Mouse (Mus musculus): Measurements from ENCODE around the gene Creb3l2.
"Not testable (repeated sequence)": the region's sequence is repeated elsewhere in the genome, so short reads cannot be mapped to it uniquely, and the experiment has no call there.

Gene Creb3l2

DNA sequence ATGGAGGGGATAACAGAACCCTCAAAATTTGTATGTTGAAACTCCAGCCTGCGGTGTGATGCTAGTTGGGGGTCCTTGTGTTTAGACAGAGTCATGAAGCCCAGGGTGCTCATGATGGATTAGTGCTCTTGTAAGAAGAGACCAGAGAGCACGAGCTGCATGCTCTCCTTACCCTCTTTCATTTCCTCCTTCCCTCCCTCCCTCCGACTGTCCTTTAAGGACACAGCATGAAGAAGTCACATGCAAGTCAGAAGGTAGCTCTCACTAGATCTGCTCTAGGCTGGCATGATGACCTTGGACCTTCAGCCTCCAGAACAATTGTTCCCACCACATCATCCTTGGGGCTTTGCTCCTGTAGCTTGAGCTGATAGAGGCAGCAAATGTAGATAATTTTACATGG, 30.2 kb downstream of the Creb3l2 start:
- DNase-seq (ENCODE audit: low read depth, low spot score) = no peak

DNA sequence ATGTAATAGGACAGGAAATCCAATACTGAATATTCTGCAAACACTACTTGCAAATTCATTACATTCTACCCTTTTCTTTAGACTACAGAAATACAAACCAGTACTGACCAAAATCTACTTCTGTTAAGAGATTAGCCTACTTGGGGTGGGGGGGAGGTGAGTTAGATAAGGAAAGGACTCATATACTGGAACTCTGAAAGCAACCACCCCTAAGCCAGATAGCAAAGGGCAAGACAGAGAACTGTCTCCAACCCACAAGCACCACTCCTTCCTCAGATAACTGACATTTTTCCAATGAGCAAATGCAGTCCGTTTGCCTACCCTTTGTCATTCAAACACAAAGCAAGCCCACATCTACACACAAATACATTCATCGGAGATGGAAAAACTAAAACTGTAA, 32.1 kb downstream of the Creb3l2 start:
- no peak for DNase-seq (ENCODE audit: low read depth, low spot score)

DNA sequence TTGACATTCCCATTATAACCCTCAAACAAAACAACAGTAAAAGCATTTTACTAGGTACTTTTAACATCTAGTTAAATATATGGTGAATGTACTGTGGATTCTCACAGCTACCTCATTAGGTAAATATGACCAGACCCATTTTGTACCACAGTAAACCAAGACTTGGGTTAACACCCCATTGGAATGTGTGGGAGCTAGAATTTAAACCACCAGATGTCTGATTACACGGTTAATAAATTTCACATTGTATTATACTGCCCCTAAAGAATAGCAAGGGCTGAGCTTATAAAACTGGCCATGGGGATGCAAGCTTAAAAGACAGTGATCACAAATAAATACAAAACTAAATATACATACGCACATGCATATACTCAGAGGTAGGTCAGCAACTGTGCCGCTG, 34.1 kb downstream of the Creb3l2 start:
- DNase-seq (ENCODE audit: low read depth, low spot score) = no peak

- no peak for DNase-seq (ENCODE audit: low read depth, low spot score)
Measured at GRCm38 (mm10) chr6:37406903-37407302, 35.0 kb downstream of the Creb3l2 start.

DNA sequence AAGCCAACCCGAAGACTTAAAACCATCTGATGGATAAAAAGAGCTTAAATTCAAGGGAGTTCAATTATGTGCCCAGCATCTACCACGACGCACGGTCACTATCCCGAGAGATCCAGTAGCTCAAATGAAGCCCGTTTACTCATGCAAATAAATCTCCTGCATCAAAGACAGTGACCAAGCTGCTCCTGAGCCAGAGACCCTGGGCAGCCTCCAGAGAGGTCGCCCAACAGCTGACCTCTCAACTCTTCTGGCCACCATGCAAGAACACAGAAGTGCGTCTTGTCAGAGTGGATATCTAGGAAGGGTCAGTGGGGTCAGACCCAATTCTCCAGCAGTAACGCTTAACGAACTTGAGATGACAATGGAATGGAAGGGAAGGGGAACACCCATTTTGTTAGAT, 35.9 kb downstream of the Creb3l2 start:
- no peak for DNase-seq (ENCODE audit: low read depth, low spot score)

DNA sequence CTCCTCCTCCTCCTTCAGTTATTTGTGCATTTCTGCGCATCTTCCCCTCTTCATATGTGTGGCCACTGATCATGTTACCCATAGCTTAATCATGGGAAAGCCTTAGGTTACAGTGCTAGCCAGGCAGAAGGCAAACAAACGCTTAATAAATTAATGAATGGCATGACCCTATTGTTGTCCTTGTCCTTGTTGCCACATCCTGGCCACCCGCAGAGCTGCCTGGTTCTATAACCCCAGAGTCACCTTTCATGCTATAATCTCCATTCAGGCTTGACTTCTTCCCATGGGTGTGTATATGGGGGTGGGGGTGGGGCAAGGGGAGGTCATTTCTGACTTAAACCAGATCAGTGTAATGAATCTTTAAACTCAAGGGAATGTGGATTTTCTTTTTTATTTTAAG, 37.6 kb downstream of the Creb3l2 start:
- no peak for DNase-seq (ENCODE audit: low read depth, low spot score)

- no peak for DNase-seq (ENCODE audit: low read depth, low spot score)
Measured at GRCm38 (mm10) chr6:37401928-37402327, 40.0 kb downstream of the Creb3l2 start.

DNA sequence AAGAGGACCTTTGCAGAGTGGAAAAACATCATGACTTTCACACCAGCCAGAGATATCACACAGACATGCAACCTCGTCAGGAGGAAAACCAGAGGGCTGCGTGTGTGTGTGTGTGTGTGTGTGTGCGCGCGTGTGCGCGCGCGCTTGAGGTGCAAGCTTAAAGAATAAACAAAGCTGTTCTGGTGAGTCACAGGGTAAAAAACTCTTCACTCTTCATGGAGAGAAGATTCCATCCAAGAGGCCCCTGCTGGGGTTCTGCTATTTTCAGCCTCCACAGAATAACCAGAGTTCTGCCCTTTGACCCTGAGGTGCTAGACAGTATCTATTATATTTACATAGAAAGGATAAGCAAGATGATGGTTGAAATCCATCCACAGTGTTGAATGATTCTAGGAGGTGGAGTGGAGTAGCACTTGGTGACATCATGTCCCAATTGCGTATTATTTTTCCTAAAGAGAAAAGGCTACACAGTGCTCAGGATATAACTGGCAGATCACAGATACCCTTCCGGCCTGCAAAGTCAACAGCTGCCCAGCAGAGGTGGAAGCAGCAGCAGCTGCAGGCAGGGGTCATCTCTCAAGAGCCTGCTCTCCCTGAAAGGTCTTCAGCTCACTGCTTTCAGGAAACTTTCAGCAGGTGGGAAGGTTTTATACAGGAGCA, 41.0 kb downstream of the Creb3l2 start:
- no peak for DNase-seq (ENCODE audit: low read depth, low spot score)

DNA sequence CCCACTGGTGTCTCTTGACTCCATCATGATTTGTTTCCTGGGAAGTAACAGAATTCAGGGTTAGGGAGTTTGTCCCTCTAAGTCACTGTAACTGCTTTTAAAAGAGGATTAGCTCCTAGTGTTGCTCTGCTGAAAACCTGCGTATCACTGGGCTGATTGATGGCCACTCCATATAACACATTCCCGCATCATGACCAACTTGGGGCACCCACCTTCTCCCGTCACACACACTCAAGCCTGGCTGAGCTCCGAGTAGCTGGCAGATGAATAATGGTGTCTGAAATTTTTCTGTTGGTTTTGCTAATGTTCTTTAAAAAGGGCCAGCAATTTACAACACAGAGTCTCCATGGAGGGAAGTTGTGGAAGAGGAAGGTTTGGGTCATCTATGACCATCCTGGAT, 41.8 kb downstream of the Creb3l2 start:
- no peak for DNase-seq (ENCODE audit: low read depth, low spot score)

GRCm38 (mm10) chr6:37398943-37399342, 43.0 kb downstream of the Creb3l2 start:
- DNase-seq (ENCODE audit: low read depth, low spot score) = no peak

GRCm38 (mm10) chr6:37397973-37398372, 44.0 kb downstream of the Creb3l2 start:
- no peak for DNase-seq (ENCODE audit: low read depth, low spot score)

GRCm38 (mm10) chr6:37397254-37397653, 44.7 kb downstream of the Creb3l2 start:
- DNase-seq (ENCODE audit: low read depth, low spot score) = no peak

DNA sequence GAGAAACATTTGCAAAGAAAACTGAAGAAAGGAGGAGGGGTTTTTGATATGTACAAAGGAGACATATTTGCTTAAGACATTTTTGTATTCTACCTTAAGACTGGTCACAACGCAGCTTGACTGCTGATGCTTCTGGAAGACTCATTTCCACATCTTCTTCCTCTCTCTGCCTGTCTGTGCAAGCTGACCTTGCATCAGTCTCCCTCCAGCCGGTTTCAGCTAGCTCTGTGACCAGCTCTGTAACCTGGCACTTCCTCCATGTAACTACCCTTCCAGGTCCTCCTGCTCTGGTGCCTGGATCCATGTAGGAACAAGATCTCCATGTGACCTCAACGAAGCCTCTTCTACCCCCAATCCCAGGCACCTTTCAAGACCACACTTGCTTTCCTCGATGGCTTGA, 45.8 kb downstream of the Creb3l2 start:
- DNase-seq (ENCODE audit: low read depth, low spot score) = no peak

GRCm38 (mm10) chr6:37393263-37393662, 48.7 kb downstream of the Creb3l2 start:
- DNase-seq (ENCODE audit: low read depth, low spot score) = no peak

- DNase-seq (ENCODE audit: low read depth, low spot score) = no peak
Measured at GRCm38 (mm10) chr6:37392262-37392661, 49.7 kb downstream of the Creb3l2 start.

DNA sequence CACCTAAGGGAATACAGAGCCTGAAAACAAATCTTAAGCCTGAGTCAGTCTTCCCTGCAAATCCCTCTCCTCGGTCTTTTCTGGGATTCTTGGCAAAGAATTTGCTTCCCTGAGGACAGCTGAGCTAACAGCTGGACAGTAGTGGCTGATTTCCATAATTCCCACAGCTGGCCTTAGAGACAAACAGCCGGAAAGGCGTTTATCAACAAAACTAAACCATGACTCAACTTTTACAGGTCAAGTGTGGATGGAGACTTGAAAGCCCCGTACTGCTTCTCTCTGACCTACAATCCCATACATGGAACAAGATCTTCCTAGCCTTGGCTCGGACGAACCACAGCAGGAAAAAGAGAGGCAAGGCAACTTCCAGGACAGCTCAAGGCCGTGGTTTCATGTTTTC, 50.6 kb downstream of the Creb3l2 start:
- DNase-seq (ENCODE audit: low read depth, low spot score) = no peak

- DNase-seq (ENCODE audit: low read depth, low spot score) = no peak
Measured at GRCm38 (mm10) chr6:37388960-37389359, 53.0 kb downstream of the Creb3l2 start.

DNA sequence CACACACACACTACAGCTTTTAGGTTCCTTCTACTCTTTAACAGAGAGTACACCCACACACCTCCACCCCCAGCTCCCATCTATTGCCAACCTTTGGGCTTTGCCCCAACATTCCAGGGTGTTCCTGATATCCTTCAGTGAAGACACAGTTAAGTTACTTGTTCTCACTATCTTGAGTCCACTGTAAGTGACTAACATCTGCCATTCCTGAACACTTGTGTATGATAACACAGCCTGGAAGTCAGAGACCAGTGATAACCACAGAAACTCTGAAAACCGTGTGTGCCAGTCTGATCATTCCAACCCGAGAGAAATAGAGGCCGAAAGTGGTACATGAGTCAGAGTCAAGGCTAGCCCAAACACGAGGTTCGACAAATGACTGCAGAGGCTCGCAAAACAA, 53.4 kb downstream of the Creb3l2 start:
- DNase-seq (ENCODE audit: low read depth, low spot score) = no peak

- DNase-seq (ENCODE audit: low read depth, low spot score) = no peak
Measured at GRCm38 (mm10) chr6:37387281-37387680, 54.7 kb downstream of the Creb3l2 start.

- DNase-seq (ENCODE audit: low read depth, low spot score) = no peak
Measured at GRCm38 (mm10) chr6:37385602-37386285, 56.2 kb downstream of the Creb3l2 start.

GRCm38 (mm10) chr6:37382761-37383160, 59.2 kb downstream of the Creb3l2 start:
- no peak for DNase-seq (ENCODE audit: low read depth, low spot score)

DNA sequence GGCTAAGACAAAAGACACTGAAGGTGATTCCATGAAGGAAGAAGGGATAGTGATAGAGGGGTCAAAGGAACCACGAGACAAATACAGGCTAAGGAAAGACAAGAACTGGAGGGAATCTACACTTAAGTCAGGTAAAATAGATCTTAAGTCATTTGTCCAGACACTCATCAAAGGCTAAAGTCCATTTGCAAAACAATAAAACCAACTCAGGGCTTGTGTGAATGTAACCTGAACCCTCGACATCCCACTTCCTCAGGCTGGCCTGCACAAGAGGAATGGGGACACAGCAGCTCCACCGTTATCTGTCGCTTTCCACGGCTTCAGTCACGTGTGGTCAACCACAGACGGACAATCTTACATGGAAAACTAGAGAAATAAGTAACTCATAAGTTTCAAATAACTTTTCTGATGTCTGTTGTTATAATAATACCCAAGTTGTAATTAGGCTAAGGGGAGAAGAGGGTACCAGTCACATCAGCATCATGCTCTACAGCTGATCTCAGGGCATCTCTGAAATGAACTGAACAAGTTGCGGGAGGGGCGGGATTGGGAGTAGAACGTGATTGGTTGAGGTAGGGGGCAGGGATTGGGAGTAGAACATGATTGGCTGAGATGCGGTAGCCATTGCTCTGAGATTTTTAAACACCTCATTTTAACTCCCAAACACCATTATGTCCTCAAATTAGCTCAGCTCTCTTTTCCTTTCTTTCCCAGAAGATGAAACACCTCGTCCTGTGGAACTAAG, 63.9 kb downstream of the Creb3l2 start:
- no peak for DNase-seq (ENCODE audit: low read depth, low spot score)

DNA sequence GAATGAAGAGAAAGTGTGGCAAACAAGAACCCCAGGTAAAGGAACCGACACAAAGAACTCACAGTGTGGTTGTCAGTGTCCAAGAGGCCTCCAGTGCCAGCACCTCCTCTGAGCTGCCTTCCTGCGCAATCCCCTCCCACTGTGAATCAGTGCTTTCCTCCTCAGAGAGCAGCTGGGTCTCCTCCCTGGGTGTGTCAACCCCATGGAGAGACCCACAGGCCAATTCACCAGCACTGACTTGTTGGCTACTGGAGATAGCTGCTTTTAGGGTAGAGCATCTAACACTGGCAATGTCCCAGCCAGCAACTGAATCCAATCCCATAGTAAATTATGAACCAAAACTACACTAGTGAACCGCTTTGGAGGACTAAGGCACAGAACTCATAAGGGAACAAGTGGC, 64.6 kb downstream of the Creb3l2 start:
- DNase-seq (ENCODE audit: low read depth, low spot score) = not testable (repeated sequence)

Measured in mesoderm, embryonic 11.5 days (tissue).